Mouse (Mus musculus) cerebellum, postnatal 36 days (tissue): Measurements from ENCODE around the gene Phtf2.

Experiments
- DNase-seq, 2 experiments: peaks; one replicate each; pipeline ENCODE4 v3.0.0; 2021 to 2022; ENCODE audit warnings: mixed read lengths in 2 of 2

Phtf2 gene

DNA sequence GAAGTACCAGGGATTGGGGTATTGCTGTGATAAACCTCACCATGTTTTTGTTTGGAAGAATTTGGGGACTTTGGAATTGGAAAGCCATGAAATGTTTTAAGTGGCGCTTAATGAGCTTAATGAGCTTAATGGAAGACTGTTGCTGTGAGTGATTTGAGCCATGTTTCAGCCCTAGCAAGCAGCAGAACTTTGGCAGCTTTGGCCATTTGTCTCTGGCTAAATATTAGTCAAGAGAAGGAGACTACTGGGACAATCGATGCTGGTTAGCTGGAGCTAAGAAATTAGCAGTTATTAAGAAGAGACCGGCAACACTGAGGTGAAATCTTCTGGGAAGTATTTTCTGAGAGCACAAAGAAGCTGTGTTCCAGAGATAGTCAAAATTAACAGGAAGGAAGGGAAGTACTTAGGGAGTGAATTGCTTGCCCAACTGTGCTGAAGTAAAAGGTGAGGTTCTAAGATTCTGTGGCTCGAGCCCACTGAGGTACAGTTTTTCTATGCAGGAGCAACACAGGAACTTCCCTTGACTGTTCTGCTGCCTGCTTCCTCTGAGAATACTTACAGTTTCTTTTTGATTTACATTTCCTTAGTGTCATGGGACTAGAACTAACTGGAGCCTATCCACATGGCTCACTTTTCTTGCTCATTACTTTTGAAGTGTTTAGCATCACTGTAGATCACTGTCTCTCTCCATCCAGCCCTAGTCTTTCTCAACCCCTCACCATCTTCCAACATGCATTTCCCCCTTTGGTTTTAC, 17.5 kb downstream of the Phtf2 start:
- DNase-seq, result no peak

- DNase-seq, result no peak
Observed at GRCm38 (mm10) chr5:20861901-20862300, 20.0 kb downstream of the Phtf2 start.

- DNase-seq, result no peak
Observed at GRCm38 (mm10) chr5:20860565-20860964, 21.4 kb downstream of the Phtf2 start.

- no peak for DNase-seq
Observed at GRCm38 (mm10) chr5:20858404-20858803, 23.5 kb downstream of the Phtf2 start.

DNA sequence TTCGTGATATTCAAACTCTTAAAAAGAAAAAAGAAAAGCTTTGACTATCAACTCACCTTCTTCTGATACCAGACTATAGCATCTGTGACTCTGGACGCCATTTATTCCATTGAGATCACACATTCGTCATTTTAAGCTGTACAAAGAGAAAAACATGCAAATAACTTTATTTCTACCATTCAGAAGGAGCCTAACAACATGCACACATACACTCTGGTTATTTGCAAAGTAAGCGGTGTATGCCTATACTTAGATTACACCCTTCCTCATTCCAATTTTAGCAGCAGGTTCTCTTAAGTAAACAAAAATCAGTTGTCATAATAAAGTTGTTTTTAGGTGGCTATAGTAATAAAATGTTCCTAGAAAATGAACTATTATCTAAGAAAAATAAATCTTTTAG, 26.9 kb downstream of the Phtf2 start:
- DNase-seq, result no peak

DNA sequence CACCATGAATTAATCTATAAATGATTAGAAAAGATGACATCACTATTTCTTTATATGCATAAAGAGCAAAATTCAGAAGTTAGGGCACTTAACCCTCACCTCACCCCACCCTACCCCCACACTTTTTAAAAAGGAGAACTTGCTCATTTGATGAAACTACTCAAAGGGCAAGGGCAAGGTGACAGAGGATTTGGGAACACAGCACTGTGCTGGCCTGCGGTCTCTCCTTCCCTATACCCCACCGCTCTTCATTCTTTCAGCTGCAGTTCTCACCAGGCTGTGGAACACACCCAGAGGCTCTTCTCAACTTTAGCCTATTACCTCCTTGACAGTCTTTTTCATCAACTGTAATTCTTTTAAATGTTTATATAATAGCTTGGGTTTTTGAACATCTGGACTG, 34.9 kb downstream of the Phtf2 start:
- DNase-seq, result no peak

- DNase-seq, result no peak
Observed at GRCm38 (mm10) chr5:20843816-20844215, 38.1 kb downstream of the Phtf2 start.

GRCm38 (mm10) chr5:20843405-20843804, 38.5 kb downstream of the Phtf2 start:
- no peak for DNase-seq

DNA sequence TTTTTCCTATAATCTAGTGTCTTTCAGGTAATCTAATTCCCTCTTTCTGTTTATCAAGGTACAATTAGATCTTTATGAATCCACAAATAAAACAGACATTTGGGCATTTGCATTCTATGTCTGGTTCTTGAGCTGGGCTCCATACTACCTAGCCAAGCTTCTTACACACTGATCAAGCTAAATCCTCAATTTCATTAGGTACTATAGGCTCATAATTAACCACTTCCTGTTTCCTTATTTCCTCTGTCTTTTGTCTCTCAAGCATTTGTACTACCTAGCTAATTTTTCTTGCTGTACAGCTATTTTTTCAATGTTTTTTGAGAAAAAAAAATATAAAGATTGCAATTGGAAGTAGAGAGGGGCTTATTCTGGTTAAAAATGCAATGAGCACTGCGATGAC, 44.8 kb downstream of the Phtf2 start:
- DNase-seq, result no peak

- DNase-seq, result no peak
Observed at GRCm38 (mm10) chr5:20834399-20834798, 47.5 kb downstream of the Phtf2 start.

DNA sequence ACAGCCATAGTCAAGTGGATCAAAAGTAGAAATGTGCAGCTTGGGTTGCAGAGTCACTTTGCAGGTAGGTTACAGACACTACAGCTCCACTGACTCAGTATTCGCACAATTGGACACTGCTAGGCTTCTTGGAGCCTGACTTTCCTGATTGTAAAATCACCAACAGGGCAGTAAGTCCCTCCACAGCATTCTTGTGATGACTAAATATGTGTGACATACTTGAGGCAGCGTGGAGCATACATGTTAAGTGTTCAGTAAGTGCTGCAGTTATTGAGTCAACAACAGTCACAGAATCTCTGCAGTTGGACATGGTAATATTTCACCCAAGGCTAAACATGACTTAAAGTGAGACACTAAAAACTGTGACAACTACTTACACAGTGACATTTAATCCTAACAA, 50.5 kb downstream of the Phtf2 start:
- no peak for DNase-seq

DNA sequence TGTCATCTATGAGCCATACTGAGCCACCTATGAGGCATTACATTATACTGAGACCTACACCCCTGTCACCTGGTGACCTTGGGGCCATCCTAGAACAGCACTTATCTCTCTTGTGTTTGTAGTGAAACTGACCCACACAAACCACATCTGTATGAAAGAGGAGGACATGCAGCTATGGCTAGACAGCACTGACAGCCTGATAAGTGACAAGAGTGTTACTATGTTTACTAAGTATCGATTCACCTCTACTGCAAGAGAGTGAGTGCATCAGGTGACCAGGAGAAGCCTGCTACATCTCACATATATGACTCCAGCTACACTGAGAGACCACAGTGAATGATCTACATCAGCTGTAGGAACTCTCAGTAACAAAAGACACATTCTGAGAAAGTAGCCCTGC, 51.2 kb downstream of the Phtf2 start:
- no peak for DNase-seq

- no peak for DNase-seq
Observed at GRCm38 (mm10) chr5:20821647-20822046, 60.3 kb downstream of the Phtf2 start.

DNA sequence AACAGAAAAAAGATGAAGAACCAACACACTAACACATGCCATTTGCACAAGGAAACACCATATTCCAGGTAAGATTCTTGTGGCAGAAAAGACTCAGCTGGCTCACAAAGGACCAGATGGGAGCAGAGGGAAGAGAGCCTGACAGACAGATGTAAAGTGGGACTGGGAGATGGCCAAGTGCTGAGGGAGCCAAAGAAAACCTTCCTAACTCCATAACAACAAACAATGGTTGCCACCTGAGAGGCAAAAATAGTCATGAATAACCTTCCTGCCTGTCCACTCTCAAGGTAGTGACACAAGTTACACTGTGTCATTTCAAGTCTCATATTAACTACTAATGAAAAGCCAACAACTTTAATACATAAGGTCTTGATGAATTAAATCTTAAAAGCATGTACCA, 60.8 kb downstream of the Phtf2 start:
- DNase-seq, result no peak

GRCm38 (mm10) chr5:20815094-20815493, 66.8 kb downstream of the Phtf2 start:
- no peak for DNase-seq

- DNase-seq, result no peak
Observed at GRCm38 (mm10) chr5:20810449-20810848, 71.5 kb downstream of the Phtf2 start.

DNA sequence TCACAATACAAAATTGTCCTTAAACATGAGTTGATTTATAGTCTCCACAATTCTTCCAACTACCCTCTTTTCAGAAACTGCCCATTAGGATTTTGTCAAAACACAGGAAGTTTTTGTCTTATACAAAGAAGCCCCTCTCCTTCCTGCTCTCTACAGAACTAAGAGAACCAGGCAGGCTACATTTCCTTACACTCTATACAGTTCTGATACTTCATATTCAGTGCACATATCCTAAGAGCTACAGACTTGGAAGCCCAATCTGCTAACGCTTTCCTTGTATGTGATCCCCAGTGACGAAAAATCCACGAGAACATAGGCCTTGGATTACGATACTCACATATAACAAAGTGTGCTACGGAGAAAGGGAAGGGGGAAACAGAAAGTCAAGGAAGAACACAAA, 86.0 kb downstream of the Phtf2 start:
- no peak for DNase-seq

DNA sequence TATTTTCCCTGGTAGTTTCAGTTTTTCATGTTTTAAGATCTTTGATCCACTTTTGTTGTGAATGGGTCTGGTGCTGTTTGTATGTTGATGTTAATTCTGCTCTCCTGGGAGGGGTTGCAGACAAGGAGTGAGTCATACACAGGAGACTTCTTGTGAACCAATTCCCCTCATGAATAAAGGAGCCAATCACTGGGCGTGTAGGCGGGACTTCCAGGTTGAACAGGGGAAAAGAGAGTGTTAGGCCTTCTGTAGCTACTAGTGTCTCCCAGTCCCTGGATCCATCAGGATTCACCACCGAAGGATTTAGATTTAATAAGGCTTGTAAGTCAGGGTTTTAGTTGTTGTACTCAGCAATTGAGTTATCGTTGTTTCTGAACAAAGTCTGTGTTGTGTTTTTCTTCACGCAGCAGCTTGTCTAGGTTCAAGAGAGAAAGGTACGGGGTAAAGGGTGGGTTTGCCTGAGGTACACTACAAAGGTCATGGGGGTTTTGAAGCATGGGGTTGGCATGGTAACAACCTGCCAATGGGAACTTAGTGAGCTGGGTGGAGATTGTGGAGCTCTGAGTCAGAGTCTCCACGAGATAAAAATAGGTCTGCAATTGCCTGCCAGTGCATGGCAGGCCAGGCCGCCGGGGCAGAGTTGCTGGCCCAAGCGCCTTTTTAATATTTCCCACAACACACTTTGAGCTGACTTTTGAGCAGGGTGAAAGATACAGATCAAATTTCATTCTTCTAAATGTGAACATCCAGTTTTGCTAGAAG, 90.0 kb downstream of the Phtf2 start:
- peak in 1 of 2 experiments; percentile 14 for DNase-seq

DNA sequence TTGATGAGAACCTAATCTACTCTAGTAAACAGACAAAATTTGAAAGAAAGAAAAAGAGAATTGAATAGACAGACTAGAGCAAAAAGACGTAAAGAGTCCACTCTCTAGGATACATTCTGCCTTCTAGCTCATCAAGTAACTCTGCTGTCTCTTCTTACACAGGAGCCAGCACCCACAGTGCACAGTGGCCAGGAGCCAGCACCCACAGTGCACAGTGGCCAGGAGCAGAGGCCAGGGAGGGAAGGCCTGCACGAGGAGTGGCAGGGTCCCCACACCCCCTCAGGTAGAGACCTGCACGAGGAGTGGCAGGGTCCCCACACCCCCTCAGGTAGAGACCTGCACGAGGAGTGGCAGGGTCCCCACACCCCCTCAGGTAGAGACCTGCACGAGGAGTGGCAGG, 95.5 kb downstream of the Phtf2 start:
- peak; percentile 33 to 44 for DNase-seq

DNA sequence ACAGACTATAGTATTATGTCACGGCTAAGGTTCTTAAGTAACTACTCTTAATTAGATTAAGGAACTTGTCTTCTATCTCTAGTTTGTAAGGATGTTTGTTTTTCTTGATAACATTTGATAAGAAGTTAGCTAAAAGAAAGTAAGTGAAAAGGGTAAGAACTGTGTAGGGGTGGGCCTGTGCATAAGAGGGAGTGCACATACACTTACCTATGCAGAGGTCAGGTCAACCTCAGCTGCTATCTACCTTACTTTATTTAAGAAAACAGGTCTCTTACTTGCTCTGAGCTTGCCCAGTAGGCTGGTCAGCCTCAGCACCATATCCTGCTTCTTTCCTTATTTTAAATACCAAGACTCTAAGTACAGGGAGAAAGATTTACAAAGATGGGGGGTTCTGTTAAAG, 100.8 kb downstream of the Phtf2 start:
- no peak for DNase-seq

DNA sequence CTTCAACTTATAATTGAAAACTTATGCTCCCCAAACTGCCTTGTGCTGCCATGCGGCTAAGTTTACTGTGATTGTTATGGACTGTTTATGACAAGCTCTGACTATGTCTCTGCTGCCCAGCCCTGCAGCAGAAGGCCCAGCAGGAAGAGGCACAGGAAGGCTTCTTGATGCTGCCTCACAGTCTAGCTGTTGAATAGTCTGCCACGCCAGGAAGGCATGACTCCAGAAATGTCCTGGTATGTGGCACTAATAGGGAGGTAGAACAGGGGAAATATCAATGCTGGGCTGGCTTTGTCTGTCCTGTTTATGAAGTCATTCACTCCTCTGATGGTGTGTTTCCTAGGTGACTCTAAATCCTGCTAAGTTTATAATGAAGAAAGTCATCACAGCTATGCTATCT, 102.7 kb downstream of the Phtf2 start:
- DNase-seq, result peak; percentile 24 to 25

DNA sequence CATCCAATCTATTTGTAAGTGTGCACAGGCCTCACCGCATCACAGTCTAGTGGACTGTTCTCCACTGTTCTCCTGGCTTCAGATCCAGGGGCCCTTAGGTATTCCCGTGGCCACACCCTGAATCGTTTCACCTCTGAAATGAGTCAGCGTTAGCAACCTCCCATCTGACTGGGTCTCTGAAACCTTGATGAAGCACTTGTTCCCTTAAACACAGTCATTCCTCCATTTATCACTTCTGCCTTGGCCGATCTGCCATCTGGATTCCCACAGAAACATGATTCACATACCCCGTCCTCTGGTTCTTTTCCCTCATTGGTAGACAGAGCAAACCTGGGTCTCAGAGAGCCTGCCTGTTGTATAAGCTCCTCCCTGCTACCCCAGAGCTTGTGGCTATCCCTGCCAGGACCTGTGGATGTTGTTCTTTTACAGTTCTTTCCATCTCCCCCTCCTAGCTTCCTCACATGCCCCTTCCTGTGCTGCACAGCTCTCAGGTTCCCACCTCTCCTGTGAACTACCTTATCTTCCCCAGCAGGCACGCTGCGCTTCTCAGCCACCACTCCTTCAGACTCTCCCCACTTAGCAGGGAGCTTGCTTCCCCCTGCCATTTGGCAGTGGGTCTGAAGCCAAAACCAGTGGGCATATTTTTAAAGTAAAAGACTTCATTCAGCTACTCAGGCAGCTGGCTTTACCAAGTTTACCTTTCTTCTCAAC, 103.5 kb downstream of the Phtf2 start:
- no peak for DNase-seq

DNA sequence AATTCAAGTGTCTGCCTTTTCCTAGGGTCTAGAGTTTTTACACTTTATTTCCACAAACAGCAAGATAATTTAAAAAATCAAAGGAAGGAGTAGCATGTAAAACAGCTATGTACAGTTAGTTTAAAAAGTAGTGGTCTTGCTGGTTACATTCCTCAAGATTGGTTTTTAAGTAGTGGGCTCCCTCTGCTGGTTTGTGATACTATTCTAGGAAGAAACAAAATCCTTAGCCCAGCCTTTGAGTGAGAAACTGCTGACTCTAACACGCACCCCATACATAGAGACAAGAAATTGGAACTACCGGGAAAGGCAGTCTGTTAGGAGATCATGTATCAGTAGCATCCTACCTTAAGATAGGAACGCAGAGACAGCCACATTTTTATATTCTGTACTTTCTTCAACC, 108.6 kb downstream of the Phtf2 start:
- DNase-seq, result peak in 1 of 2 experiments; percentile 14
